Mouse (Mus musculus): ENCODE results near the gene Rnf121. TPM values are rescaled to one million over a fixed set of nuclear protein-coding genes. Genes with fewer than 3 reads are reported as not detected.

Rnf121 gene
- polyA plus RNA-seq, 1 experiment from 2014 or later: 28.9 TPM

DNA sequence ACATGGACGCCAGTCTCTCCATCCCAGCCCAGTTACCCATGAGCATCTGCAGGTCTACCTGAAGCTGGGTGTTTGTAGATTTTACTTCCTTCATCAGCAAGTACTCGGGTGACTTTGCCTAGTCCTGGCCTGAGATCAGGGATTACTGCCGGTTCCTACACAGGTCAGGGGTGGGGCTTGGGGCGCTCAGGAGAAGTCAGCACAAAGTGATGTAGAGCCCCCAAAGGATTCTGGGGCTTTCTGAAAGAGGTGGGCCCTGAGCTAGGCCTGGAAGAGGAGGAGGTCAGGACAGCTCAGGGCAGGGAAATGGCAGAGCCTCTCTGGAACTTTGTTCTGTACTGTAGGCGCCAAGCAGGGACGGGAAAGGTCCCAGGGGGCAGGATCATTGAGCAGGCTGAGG is 37.4 kb upstream of the Rnf121 start:
- no peak overlapping the region for H3K27ac ChIP-seq (replicated peaks; ENCODE audit: low read depth, low read length)
- ATAC-seq (replicated peaks; ENCODE audit: insufficient number of reproducible peaks, low FRiP score, low TSS enrichment, low read depth) (no peak), DNase-seq (ENCODE audit: low spot score) (no peak)
- no peak overlapping the region for H3K4me3 ChIP-seq (ENCODE audit: low read depth, low read length)
- no peaks in the 10 kb centered on the region for H3K27me3 ChIP-seq (ENCODE audit: control insufficient read depth, insufficient read depth, low read length)
- no peaks in the 10 kb centered on the region for H3K36me3 ChIP-seq (replicated peaks; ENCODE audit: control insufficient read depth, insufficient read depth, low read depth, low read length)
- WGBS: 55% methylated on average over 6 of the region's 6 CpGs
- no peak overlapping the region for H3K9ac ChIP-seq (replicated peaks; ENCODE audit: low read length)
- H3K4me1 ChIP-seq (ENCODE audit: control insufficient read depth, insufficient read depth, low read length): peaks cover 3% of the 10 kb centered on the region
- no peaks in the 10 kb centered on the region for H3K9me3 ChIP-seq (replicated peaks; ENCODE audit: control insufficient read depth, low read length)
- no peak overlapping the region for H3K4me2 ChIP-seq (ENCODE audit: low read depth, low read length)

DNA sequence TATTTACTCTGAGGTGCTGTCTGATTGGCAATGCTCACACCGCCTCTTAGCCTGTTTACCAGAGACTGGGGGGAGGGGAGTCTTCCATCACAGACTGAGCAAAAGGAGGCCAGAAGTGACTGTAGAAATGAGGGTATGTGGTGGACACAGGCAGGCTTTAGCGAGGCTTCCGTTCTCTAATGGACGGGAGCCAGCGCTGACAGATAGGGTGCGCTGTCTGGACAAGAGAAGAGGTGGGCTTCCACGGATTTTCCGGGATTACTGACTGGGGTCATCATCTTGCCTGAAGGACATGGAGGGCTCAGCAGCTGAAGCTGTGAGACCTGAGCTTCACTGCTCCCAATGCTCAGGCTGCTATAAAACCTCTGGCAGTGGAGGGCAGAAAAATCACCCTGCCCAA is 37.0 kb upstream of the Rnf121 start:
- Histone ChIP-seq H3K4me2 (ENCODE audit: low read depth, low read length) (no peak overlapping the region), H3K36me3 (replicated peaks; ENCODE audit: control insufficient read depth, insufficient read depth, low read depth, low read length) (no peaks in the 10 kb centered on the region), H3K4me3 (ENCODE audit: low read depth, low read length) (no peak overlapping the region), H3K27ac (replicated peaks; ENCODE audit: low read depth, low read length) (no peak overlapping the region), H3K9me3 (replicated peaks; ENCODE audit: control insufficient read depth, low read length) (no peaks in the 10 kb centered on the region), H3K4me1 (ENCODE audit: control insufficient read depth, insufficient read depth, low read length) (peaks cover 3% of the 10 kb centered on the region), H3K27me3 (ENCODE audit: control insufficient read depth, insufficient read depth, low read length) (no peaks in the 10 kb centered on the region), H3K9ac (replicated peaks; ENCODE audit: low read length) (no peak overlapping the region)
- 39% methylated on average over 8 of the region's 8 CpGs for WGBS
- ATAC-seq (replicated peaks; ENCODE audit: insufficient number of reproducible peaks, low FRiP score, low TSS enrichment, low read depth) (no peak), DNase-seq (ENCODE audit: low spot score) (no peak)

DNA sequence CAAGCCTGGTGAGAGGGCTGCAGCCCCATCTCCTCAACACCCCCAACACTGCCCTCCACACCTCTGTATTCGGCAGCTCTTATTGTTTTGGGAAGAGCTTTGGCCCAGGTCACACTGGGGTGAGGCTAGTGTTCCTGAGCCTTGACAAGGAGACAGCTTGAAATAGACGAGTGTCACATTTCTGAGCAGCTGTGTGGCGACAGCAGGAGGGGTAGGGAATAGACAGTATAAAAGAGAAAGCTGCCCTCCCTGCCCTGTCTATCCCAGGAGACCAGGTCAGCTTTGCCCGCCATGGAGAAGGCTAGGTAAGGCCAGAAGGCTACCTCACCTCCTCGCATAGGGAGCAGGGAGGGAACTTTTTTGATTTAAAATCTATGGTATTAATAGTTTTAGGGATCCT is 36.2 kb upstream of the Rnf121 start, which contains the start of gene Art1:
Art1 (plus strand) TSS at position 257 of the 400 bp plus-strand sequence.
- H3K4me3 ChIP-seq (ENCODE audit: low read depth, low read length): no peak within 1 kb of the TSS
- H3K36me3 ChIP-seq (replicated peaks; ENCODE audit: control insufficient read depth, insufficient read depth, low read depth, low read length): no peaks in the 10 kb centered on the region
- H3K4me1 ChIP-seq (ENCODE audit: control insufficient read depth, insufficient read depth, low read length): peaks cover 3% of the 10 kb centered on the region
- no peak within 1 kb of the TSS for H3K27ac ChIP-seq (replicated peaks; ENCODE audit: low read depth, low read length)
- H3K27me3 ChIP-seq (ENCODE audit: control insufficient read depth, insufficient read depth, low read length): no peaks in the 10 kb centered on the region
- H3K9ac ChIP-seq (replicated peaks; ENCODE audit: low read length): peak within 1 kb of the TSS; percentile 22; the same call in 1 of the 2 replicates
- 31% methylated on average over 5 of the region's 5 CpGs for WGBS
- DNase-seq (ENCODE audit: low spot score) (no peak), ATAC-seq (replicated peaks; ENCODE audit: insufficient number of reproducible peaks, low FRiP score, low TSS enrichment, low read depth) (no peak; the same call in 1 of the 2 replicates)
- H3K9me3 ChIP-seq (replicated peaks; ENCODE audit: control insufficient read depth, low read length): no peaks in the 10 kb centered on the region
- H3K4me2 ChIP-seq (ENCODE audit: low read depth, low read length): no peak within 1 kb of the TSS

DNA sequence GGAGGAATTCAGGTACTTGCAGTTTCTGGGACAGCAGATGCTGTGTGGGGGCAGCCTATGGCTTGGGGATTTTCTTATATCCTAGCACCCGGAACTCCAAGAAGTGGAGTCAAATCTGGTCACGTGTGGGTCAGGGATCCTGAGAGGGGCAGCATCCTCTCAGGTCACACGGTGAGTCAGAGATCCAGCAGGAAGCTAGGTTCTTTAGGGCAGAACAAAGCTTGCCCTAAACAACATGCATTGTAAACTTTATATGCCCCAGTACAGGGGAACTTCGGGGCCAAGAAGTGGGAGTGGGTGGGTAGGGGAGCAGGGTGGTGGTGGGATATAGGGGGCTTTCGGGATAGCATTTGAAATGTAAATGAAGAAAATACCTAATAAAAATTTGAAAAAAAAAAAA is 35.6 kb upstream of the Rnf121 start:
- no peak for DNase-seq (ENCODE audit: low spot score)
- H3K9ac ChIP-seq (replicated peaks; ENCODE audit: low read length): peak overlapping the region; percentile 22; the same call in 1 of the 2 replicates
- WGBS: 60% methylated on average over 5 of the region's 5 CpGs
- H3K4me2 ChIP-seq (ENCODE audit: low read depth, low read length): no peak overlapping the region
- H3K36me3 ChIP-seq (replicated peaks; ENCODE audit: control insufficient read depth, insufficient read depth, low read depth, low read length): no peaks in the 10 kb centered on the region
- H3K27me3 ChIP-seq (ENCODE audit: control insufficient read depth, insufficient read depth, low read length): no peaks in the 10 kb centered on the region
- H3K4me1 ChIP-seq (ENCODE audit: control insufficient read depth, insufficient read depth, low read length): peaks cover 3% of the 10 kb centered on the region
- no peak overlapping the region for H3K4me3 ChIP-seq (ENCODE audit: low read depth, low read length)
- no peaks in the 10 kb centered on the region for H3K9me3 ChIP-seq (replicated peaks; ENCODE audit: control insufficient read depth, low read length)
- H3K27ac ChIP-seq (replicated peaks; ENCODE audit: low read depth, low read length): no peak overlapping the region
- no peak for ATAC-seq (replicated peaks; ENCODE audit: insufficient number of reproducible peaks, low FRiP score, low TSS enrichment, low read depth)

DNA sequence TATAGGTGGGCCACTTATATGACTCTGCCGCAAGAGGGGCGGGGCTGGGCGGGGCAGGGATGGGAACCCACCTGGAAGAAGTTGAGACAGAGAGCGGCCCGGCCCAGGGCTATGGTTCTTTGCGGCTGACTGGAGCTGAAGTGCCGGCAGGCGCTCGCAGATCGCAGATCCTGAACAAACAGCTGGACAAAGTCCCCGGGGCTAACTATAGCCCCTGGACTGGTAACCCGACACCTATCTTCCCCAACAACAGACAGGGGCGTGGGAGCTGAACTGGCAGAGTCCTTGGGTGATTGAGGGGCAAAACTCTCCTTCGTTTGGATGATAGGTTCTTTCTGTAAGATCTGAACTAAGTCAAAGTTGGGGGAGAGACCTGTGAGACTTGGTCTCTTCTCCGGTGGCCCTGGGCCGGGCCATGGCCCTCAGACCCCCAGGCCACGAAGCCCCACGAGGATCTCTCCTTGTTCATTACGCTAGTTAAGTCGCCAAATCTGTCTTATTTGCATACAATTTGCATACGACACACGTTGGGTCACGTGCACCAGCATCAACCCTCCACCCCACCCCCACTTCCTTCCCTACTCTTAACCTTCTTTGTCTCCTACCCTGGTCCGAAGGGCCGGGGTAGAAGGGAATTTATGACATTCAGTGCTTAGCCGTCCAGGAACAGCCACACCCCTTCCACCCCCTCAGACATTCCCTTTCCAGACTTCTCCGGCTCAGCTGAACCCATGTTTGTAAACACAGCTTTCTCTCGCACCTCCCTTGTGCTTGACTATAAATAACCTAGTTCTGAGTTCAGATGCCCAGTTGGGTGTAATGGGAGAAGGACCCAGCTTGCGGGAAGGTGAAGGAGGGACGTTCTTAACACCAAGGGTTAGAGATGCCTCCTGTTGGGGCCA is 34.7 kb upstream of the Rnf121 start:
- DNase-seq (ENCODE audit: low spot score): peak; percentile 62
- no peak overlapping the region for H3K27ac ChIP-seq (replicated peaks; ENCODE audit: low read depth, low read length)
- WGBS: 5% methylated on average over 30 of the region's 30 CpGs
- peak; percentile 61; the same call in 1 of the 2 replicates for ATAC-seq (replicated peaks; ENCODE audit: insufficient number of reproducible peaks, low FRiP score, low TSS enrichment, low read depth)
- peak overlapping the region; percentile 48 for H3K4me2 ChIP-seq (ENCODE audit: low read depth, low read length)
- peak overlapping the region; percentile 47; the same call in 1 of the 2 replicates for H3K9ac ChIP-seq (replicated peaks; ENCODE audit: low read length)
- no peaks in the 10 kb centered on the region for H3K9me3 ChIP-seq (replicated peaks; ENCODE audit: control insufficient read depth, low read length)
- H3K36me3 ChIP-seq (replicated peaks; ENCODE audit: control insufficient read depth, insufficient read depth, low read depth, low read length): no peaks in the 10 kb centered on the region
- H3K4me3 ChIP-seq (ENCODE audit: low read depth, low read length): peak overlapping the region; percentile 23
- H3K4me1 ChIP-seq (ENCODE audit: control insufficient read depth, insufficient read depth, low read length): peaks cover 3% of the 10 kb centered on the region
- H3K27me3 ChIP-seq (ENCODE audit: control insufficient read depth, insufficient read depth, low read length): no peaks in the 10 kb centered on the region

DNA sequence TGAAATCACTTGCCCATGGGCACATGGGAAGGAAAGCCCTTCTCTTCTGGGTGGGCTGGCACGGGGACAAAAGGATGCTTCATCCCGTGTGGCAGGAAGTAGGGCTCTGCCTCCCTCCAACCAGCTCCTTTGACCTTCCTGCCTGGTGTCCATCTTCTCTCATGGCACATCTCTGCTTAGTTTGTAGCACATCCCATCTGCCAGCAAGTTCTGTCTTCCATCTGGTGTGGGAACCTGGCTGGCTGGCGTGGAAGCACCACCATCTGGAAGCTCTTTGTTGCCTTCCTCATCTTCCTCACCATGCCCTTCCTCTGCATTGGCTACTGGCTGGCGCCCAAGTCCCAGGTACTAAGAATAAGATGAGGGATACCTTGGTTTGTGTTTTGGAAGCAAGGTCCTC is 22.1 kb upstream of the Rnf121 start:
- H3K9ac ChIP-seq (replicated peaks; ENCODE audit: low read length): no peak overlapping the region
- H3K4me2 ChIP-seq (ENCODE audit: low read depth, low read length): no peak overlapping the region
- H3K36me3 ChIP-seq (replicated peaks; ENCODE audit: control insufficient read depth, insufficient read depth, low read depth, low read length): 0 out of 2 replicates have a peak, but pooled peaks cover 2% of the 10 kb centered on the region
- no peaks in the 10 kb centered on the region for H3K27me3 ChIP-seq (ENCODE audit: control insufficient read depth, insufficient read depth, low read length)
- ATAC-seq (replicated peaks; ENCODE audit: insufficient number of reproducible peaks, low FRiP score, low TSS enrichment, low read depth) (no peak), DNase-seq (ENCODE audit: low spot score) (no peak)
- 76% methylated on average over 4 of the region's 4 CpGs for WGBS
- H3K4me3 ChIP-seq (ENCODE audit: low read depth, low read length): no peak overlapping the region
- H3K4me1 ChIP-seq (ENCODE audit: control insufficient read depth, insufficient read depth, low read length): no peaks in the 10 kb centered on the region
- H3K27ac ChIP-seq (replicated peaks; ENCODE audit: low read depth, low read length): no peak overlapping the region
- H3K9me3 ChIP-seq (replicated peaks; ENCODE audit: control insufficient read depth, low read length): no peaks in the 10 kb centered on the region

DNA sequence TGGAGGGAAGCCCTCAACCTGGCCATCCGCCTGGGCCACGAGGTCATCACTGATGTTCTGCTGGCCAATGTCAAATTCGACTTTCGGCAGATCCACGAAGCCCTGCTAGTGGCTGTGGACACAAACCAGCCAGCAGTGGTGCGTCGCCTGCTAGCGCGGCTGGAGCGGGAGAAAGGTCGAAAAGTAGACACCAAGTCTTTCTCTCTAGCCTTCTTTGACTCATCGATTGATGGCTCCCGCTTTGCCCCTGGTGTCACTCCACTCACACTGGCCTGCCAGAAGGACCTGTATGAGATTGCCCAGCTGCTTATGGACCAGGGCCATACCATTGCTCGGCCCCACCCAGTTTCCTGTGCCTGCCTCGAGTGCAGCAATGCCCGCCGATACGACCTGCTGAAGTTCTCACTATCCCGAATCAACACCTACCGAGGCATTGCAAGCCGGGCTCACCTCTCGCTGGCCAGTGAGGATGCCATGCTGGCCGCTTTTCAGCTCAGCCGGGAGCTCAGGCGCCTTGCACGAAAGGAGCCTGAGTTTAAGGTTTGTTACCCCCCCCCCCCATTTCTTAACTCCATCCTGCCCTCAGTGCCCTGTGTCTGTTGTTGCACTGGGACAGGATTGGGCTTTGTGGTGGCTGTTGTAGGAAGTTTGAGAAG is 18.9 kb upstream of the Rnf121 start:
- Histone ChIP-seq H3K36me3 (replicated peaks; ENCODE audit: control insufficient read depth, insufficient read depth, low read depth, low read length) (peaks cover 9% of the 10 kb centered on the region), H3K4me1 (ENCODE audit: control insufficient read depth, insufficient read depth, low read length) (no peaks in the 10 kb centered on the region), H3K4me3 (ENCODE audit: low read depth, low read length) (no peak overlapping the region), H3K27ac (replicated peaks; ENCODE audit: low read depth, low read length) (no peak overlapping the region), H3K4me2 (ENCODE audit: low read depth, low read length) (no peak overlapping the region), H3K9me3 (replicated peaks; ENCODE audit: control insufficient read depth, low read length) (no peaks in the 10 kb centered on the region), H3K27me3 (ENCODE audit: control insufficient read depth, insufficient read depth, low read length) (no peaks in the 10 kb centered on the region), H3K9ac (replicated peaks; ENCODE audit: low read length) (no peak overlapping the region)
- DNase-seq (ENCODE audit: low spot score) (no peak), ATAC-seq (replicated peaks; ENCODE audit: insufficient number of reproducible peaks, low FRiP score, low TSS enrichment, low read depth) (no peak)
- 92% methylated on average over 26 of the region's 26 CpGs for WGBS

DNA sequence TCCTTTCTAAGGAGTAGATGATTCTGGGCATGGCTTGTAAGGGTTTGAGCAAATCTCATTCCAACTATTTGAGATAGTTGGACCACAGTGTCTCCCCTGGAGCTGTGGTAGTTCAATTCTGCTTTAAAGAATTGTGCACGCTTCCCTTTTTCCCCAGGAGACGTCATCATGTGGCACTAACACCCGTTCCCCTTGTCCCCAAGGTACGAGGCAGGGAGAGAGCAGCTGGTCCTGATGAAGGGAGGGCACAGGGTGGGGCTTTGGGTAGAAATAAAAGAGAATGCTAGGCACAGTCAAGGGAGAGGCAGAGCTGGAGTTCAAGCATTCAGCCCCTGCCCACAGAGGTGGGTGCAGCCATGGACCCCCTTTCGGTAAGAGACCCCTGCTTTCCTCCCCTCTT is 17.5 kb upstream of the Rnf121 start, which contains the start of gene Trpc2:
Trpc2 (plus strand) TSS at position 301 of the 400 bp plus-strand sequence.
- H3K4me3 ChIP-seq (ENCODE audit: low read depth, low read length): no peak within 1 kb of the TSS
- H3K27ac ChIP-seq (replicated peaks; ENCODE audit: low read depth, low read length): no peak within 1 kb of the TSS
- 77% methylated on average over 5 of the region's 5 CpGs for WGBS
- DNase-seq (ENCODE audit: low spot score): no peak
- H3K4me1 ChIP-seq (ENCODE audit: control insufficient read depth, insufficient read depth, low read length): no peaks in the 10 kb centered on the region
- H3K9ac ChIP-seq (replicated peaks; ENCODE audit: low read length): no peak within 1 kb of the TSS
- no peak for ATAC-seq (replicated peaks; ENCODE audit: insufficient number of reproducible peaks, low FRiP score, low TSS enrichment, low read depth)
- H3K36me3 ChIP-seq (replicated peaks; ENCODE audit: control insufficient read depth, insufficient read depth, low read depth, low read length): peaks cover 9% of the 10 kb centered on the region
- no peaks in the 10 kb centered on the region for H3K9me3 ChIP-seq (replicated peaks; ENCODE audit: control insufficient read depth, low read length)
- no peak within 1 kb of the TSS for H3K4me2 ChIP-seq (ENCODE audit: low read depth, low read length)
- no peaks in the 10 kb centered on the region for H3K27me3 ChIP-seq (ENCODE audit: control insufficient read depth, insufficient read depth, low read length)
